Mouse (Mus musculus): ENCODE data around the gene Adprm.

DNA sequence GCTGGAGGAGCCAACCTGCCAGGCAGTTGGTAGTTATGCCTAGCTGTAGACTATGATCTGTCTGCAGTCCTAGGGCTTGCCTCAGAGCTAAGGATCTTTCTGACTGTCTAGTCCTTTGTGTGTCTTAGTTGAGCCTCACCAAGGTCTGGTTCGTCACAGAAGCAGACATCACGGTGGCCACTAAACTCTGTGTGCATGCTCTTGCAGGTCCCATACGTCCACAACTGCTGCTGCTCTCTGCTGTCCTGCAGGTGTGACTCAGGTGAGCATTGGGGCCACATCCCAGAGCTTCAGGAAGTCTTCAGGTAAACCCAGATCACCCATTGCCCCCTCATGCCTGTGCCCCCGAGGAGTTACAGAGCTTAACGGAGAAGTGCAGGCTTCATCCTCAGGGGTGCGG is 26.5 kb upstream of the Adprm start:
- TF ChIP-seq CTCF (IDR thresholded peaks at IDR 0.05; ENCODE audit: control insufficient read depth, insufficient read depth, low read length) (no peak), POLR2A (IDR thresholded peaks at IDR 0.05; ENCODE audit: borderline replicate concordance, control insufficient read depth, low read depth, low read length) (no peak)
